Mouse (Mus musculus) retina, postnatal 1 day (tissue): ENCODE measurements at regions not wholly inside any gene's neighbourhood (a gene's known extent, or its start where the extent isn't known, plus 50 kb on each side); places are given as distances from the start of the nearest gene placed in this dataset.

Experiments used
- DNase-seq: peaks from one replicate; pipeline ENCODE4 v3.0.0-alpha.2; 2012

GRCm38 (mm10) chr11:105538421-105539210 lies 51.2 kb upstream of the Tanc2 start:
- DNase-seq = no peak

- DNase-seq = no peak
Observed at GRCm38 (mm10) chr11:105532616-105533015, 57.2 kb upstream of the Tanc2 start.

GRCm38 (mm10) chr11:105530711-105531157 lies 59.1 kb upstream of the Tanc2 start:
- no peak for DNase-seq

- no peak for DNase-seq
Observed at GRCm38 (mm10) chr11:105526066-105526465, 63.7 kb upstream of the Tanc2 start.

GRCm38 (mm10) chr11:105525608-105526007 lies 64.2 kb upstream of the Tanc2 start:
- DNase-seq = peak; percentile 46

- peak; percentile 79 for DNase-seq
Observed at GRCm38 (mm10) chr11:105524400-105524799, 65.4 kb upstream of the Tanc2 start.

GRCm38 (mm10) chr11:105523765-105524164 lies 66.0 kb upstream of the Tanc2 start:
- DNase-seq = peak; percentile 74

GRCm38 (mm10) chr11:105520398-105520797 lies 63.9 kb upstream of the March10 start:
- DNase-seq = no peak

GRCm38 (mm10) chr11:105513275-105513674 lies 56.7 kb upstream of the March10 start:
- no peak for DNase-seq

GRCm38 (mm10) chr11:105510626-105511025 lies 54.1 kb upstream of the March10 start:
- DNase-seq = no peak

- DNase-seq = no peak
Observed at GRCm38 (mm10) chr11:105510056-105510455, 53.5 kb upstream of the March10 start.

GRCm38 (mm10) chr11:105508660-105509038 lies 52.1 kb upstream of the March10 start:
- DNase-seq = no peak

- peak; percentile 85 for DNase-seq
Observed at GRCm38 (mm10) chr11:105507972-105508659, 51.6 kb upstream of the March10 start.

GRCm38 (mm10) chr11:105507332-105507971 lies 50.9 kb upstream of the March10 start:
- DNase-seq = no peak
